Mouse (Mus musculus): ENCODE results near the gene Pcgf1.
A peak's percentile ranks its signal among the peaks of the same experiment; 100 is the strongest.

The Pcgf1 gene

DNA sequence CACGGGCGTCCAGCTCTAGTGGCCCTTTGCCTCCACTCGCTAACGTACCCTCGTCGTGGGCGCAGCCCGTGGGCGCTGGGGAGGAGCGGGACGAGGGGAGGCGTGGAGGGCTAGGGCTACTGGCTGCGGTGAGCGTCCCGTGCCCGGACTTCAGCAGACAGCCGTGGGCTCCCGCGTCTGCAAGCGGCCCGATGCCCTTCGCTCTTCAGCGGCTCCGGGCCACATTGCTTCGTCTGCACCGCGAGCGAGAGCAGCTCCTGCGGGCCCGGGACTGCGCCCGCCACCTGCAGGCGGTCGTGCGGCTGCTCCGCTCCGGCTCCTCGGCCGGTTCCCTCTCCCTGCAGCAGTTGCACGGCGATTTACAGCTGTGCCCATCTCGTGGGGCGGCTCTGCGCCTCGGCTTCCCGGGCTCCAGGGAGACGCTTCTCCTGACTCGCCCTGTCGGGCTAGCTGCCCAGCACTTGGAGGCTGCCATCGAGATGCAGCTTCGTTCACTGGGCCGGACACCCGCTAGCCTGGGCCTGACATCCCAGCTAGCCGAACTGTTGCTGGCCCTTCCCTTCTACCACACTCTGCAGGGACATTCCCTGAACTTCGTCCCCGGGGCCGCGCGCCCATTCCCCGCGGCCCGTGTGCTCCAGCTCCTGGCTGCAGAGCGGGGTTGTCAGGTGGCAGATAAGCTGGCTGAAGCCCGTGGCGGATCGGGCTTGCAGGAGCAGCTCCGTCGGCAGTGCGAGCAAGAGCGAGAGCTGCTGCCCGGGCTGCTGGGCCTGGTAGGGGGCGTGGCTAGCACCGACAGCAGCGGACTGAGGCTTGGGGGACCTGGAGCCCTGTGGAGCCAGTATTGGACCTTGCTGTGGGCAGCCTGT is 24.3 kb downstream of the Pcgf1 start:
- no peak for DNase-seq (ENCODE audit: low read depth, low spot score)

GRCm38 (mm10) chr6:83103130-83103650 is 25.5 kb downstream of the Pcgf1 start:
- no peak for DNase-seq (ENCODE audit: low read depth, low spot score)

DNA sequence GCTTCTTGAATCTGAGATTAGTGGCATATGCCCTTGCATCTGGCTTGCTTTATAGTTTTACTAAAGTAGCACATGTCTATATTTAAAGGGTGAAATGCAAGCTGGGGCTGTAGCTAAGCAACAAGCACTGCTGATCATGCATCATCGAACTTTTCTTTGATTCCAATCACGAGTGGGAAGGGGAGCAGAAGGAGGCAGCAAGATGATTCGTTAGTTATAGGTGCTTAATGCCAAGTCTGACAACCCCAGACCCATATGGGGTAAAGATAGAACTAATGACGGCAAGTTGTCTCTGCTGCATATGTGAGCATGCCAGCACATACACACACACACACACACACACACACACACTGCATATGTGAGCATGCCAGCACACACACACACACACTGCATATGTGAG is 26.5 kb downstream of the Pcgf1 start:
- DNase-seq (ENCODE audit: low read depth, low spot score) = no peak

- DNase-seq (ENCODE audit: low read depth, low spot score) = no peak
Measured at GRCm38 (mm10) chr6:83107566-83108400, 30.1 kb downstream of the Pcgf1 start.

GRCm38 (mm10) chr6:83108762-83109668 is 31.3 kb downstream of the Pcgf1 start, which contains the start of gene Mrpl53:
Mrpl53 (plus strand) TSS chr6:83109040.
- DNase-seq (ENCODE audit: low read depth, low spot score) = peak; percentile 71

GRCm38 (mm10) chr6:83111510-83112136 is 34.0 kb downstream of the Pcgf1 start:
- no peak for DNase-seq (ENCODE audit: low read depth, low spot score)

- peak; percentile 80 for DNase-seq (ENCODE audit: low read depth, low spot score)
Measured at GRCm38 (mm10) chr6:83115011-83115671, 37.5 kb downstream of the Pcgf1 start, which contains the start of gene Mogs. Mogs (plus strand) TSS chr6:83115496.

DNA sequence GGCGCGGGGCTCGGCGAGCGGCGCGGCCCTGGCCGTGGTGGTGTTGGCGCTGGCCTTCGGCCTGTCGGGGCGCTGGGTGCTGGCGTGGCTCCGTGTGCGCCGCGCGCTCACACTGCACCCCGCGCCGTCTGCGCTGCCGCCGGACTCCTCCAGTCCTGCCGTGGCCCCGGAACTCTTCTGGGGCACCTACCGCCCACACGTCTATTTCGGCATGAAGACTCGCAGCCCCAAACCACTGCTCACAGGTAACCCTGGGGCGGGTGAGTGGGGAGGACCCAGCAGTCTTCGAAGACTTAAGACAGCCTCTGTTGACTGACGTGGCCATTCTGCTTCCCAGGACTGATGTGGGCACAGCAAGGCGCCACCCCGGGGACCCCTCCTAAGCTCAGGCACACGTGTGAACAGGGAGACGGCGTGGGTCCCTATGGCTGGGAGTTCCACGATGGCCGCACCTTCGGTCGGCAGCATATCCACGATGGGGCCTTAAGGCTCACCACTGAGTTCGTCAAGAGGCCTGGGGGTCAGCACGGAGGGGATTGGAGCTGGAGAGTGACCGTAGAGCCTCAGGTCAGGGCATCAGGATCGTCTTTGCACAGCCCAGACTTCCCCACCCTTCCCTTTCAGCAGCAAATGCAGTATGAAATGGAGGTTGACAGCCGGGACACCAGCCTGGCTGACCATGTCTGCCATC is 38.2 kb downstream of the Pcgf1 start:
- DNase-seq (ENCODE audit: low read depth, low spot score) = no peak

DNA sequence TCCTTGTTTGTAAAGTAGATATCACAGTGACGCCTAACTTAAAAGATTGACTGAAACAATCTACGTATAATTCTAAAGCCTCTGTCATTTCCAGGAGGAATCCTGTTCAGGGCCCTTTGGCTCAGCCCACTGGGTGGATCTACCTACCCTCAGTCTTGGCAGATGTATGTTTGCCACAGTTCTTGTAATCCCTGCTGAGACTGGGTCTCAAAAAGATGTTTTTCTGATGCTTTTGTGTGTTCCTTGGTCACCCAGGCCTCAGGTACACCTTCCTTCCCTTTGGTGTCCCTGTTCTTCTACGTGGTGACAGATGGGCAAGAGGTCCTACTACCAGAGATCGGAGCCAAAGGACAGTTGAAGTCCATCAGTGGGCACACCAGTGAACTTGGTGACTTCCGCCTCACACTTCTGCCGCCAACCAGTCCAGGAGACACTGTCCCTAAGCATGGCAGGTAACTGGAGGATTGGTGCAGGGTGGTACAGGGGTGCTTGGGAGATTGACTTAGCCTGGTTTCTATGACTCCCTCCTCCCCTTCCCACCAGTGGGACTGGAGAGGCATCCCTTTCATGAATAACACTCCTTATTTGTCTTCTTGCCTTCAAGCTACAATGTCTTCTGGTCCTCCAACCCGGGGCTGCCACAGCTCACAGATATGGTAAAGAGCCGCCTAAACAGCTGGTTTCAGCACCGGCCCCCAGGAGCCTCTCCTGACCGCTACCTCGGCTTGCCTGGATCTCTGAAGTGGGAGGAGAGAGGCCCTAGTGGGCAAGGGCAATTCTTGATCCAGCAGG is 38.9 kb downstream of the Pcgf1 start:
- DNase-seq (ENCODE audit: low read depth, low spot score) = no peak

GRCm38 (mm10) chr6:83117165-83117438 is 39.4 kb downstream of the Pcgf1 start:
- no peak for DNase-seq (ENCODE audit: low read depth, low spot score)

GRCm38 (mm10) chr6:83117616-83118015 is 39.9 kb downstream of the Pcgf1 start:
- no peak for DNase-seq (ENCODE audit: low read depth, low spot score)

DNA sequence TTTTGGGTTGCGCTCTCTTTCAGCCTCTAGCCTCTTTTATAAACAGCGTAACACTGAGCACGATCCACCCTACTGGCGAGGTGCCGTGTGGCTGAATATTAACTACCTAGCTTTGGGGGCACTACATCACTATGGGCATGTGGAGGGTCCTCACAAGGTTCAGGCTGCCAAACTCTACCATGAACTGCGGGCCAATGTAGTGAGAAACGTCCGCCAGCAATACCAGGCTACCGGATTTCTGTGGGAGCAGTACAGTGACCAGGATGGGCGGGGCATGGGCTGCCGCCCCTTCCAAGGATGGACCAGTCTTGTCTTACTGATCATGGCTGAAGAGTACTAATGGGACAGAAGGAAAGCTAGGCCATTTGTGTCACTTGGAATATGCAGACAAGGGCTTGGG is 40.7 kb downstream of the Pcgf1 start:
- no peak for DNase-seq (ENCODE audit: low read depth, low spot score)

DNA sequence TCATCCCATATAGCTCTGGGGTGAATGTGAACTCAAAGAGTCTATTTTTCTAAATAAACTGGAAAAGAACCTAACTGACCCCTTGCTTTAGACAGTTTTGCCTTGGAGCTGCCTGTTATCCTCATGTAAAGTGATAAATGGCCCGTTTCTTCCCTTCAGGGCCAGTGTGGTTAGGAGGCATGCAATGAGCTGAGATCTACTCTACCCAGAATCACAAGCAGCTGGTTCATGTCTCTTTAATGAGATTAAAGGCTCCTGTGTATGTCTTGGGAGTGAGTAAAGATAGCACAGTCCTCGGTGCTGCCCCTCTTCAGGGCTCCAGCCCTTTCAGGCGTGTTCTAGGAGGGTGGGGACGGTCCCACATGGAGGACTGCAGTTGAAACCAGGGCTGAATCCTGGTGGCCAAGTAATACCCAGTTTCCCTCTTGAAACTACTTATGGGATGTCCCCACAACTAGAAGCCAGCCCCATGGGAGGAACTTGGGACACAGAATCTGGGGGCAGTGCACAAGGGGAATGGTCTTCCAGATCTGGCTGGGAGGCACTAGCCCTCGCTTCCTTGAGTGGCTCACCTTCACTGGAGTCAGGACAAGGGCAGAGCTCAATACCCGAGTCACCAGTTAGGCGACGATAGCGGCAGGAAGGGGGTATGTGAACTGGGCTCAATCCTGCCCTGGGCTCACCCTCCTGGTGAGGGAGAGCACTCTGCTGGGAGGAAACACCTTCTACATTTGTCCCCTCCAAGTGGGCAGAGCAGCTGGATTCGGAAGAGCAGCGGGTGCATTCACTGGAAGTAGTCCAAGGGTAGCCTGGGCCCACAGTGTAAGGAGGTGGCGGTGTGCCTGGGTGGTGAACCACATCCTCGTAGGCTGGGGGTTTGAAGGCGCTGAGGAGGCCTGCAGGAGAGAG is 41.4 kb downstream of the Pcgf1 start:
- DNase-seq (ENCODE audit: low read depth, low spot score) = no peak

DNA sequence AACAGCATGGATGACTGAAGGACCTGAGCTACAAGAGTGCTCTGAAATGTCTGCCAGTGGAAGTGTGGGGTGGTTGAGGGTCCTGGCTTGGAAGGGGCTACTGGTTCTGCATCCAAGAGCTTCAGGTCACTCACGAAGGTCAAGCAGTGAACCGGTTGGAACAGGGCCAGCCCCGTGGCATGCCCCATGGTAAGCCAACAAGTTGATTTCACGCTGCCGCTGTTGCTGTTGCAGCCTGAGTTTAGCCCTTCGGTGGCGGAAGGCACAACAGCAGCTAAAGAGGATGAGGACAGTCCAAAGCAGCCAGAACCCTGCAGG is 42.0 kb downstream of the Pcgf1 start:
- DNase-seq (ENCODE audit: low read depth, low spot score) = no peak

- peak; percentile 98 for DNase-seq (ENCODE audit: low read depth, low spot score)
Measured at GRCm38 (mm10) chr6:83120930-83121862, 43.5 kb downstream of the Pcgf1 start, which contains the start of gene Wbp1. Wbp1 (minus strand) TSS chr6:83121559.

- DNase-seq (ENCODE audit: low read depth, low spot score) = no peak
Measured at GRCm38 (mm10) chr6:83121863-83122710, 44.4 kb downstream of the Pcgf1 start.

All from skeletal muscle tissue, adult 2 months (tissue).